Mouse (Mus musculus): ENCODE measurements around the gene Irs3.

DNA sequence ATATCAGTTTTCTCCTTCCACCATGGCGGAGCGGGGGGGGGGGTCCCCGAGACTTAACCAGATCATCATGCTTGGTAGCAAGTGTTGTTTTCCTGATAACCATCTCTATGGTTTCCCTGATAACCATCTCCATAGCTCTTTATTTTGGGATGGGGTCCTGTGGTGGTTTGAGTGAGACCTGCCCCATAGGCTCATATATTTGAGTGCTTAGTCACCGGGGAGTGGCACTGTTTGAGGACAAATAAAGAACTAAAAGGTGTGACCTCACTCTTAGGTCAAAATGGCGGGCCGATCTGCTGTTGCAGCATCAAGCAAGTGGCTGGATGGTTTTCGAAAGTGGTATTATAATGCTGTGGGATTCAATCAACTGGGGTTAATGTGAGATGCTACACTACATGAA is 30.2 kb downstream of the Irs3 start:
- TF ChIP-seq POLR2A (IDR thresholded peaks at IDR 0.05; ENCODE audit: low read depth, low read length), result no peak
- TF ChIP-seq CTCF (IDR thresholded peaks at IDR 0.05; ENCODE audit: extremely low read depth, insufficient read depth, insufficient read length, insufficient replicate concordance), result no peak
